Mouse (Mus musculus) midbrain, embryonic 10.5 days (tissue): ENCODE measurements around the gene Zmynd19. TPM values are rescaled to one million over a fixed set of nuclear protein-coding genes. Genes with fewer than 3 reads are reported as not detected.

Experiments used
- DNase-seq: peaks from one replicate; pipeline ENCODE4 v3.0.0-alpha.2; 2017; ENCODE audit warnings: low spot score
- H3K27ac ChIP-seq: fragments of 300-500 bp; sonication (generic); replicated peaks from 2 replicates; pipeline ENCODE4 v1.5.1; 2016; ENCODE audit warnings: mild to moderate bottlenecking
- H3K27me3 ChIP-seq: fragments of 300-500 bp; sonication (generic); 2 replicates; pipeline ENCODE4 v1.6.1; 2016; ENCODE audit warnings: low read depth, mild to moderate bottlenecking; ENCODE audit not compliant: poor library complexity, severe bottlenecking
- H3K36me3 ChIP-seq: fragments of 300-500 bp; sonication (generic); 2 replicates; pipeline ENCODE4 v1.6.1; 2016; ENCODE audit warnings: mild to moderate bottlenecking, moderate library complexity
- H3K4me1 ChIP-seq: fragments of 300-500 bp; sonication (generic); 2 replicates; pipeline ENCODE4 v1.6.1; 2016
- H3K4me3 ChIP-seq: fragments of 300-500 bp; sonication (generic); 2 replicates; pipeline ENCODE4 v1.5.1; 2016; ENCODE audit warnings: mild to moderate bottlenecking, moderate library complexity
- H3K9me3 ChIP-seq: fragments of 300-500 bp; sonication (generic); replicated peaks from 2 replicates; pipeline ENCODE4 v1.6.1; 2016; ENCODE audit warnings: mild to moderate bottlenecking
- WGBS: fragments of 180-500 bp; shearing (Covaris S2); methylation state at CpG from one replicate; pipeline ENCODE4 v1.1.7; 2016; 5-methylcytosine and 5-hydroxymethylcytosine counted together
- polyA plus RNA-seq: library from polyadenylated mRNA; unstranded; fragments of >200 nt; fragmentation: Nextera tagmentation; extraction: Ambion mirVana; gene quantifications from 2 replicates; pipeline ENCODE4 v1.2.1, GENCODE M21; 2016

The Zmynd19 gene
- polyA plus RNA-seq = 22.8 and 23.2 TPM in 2 replicates

DNA sequence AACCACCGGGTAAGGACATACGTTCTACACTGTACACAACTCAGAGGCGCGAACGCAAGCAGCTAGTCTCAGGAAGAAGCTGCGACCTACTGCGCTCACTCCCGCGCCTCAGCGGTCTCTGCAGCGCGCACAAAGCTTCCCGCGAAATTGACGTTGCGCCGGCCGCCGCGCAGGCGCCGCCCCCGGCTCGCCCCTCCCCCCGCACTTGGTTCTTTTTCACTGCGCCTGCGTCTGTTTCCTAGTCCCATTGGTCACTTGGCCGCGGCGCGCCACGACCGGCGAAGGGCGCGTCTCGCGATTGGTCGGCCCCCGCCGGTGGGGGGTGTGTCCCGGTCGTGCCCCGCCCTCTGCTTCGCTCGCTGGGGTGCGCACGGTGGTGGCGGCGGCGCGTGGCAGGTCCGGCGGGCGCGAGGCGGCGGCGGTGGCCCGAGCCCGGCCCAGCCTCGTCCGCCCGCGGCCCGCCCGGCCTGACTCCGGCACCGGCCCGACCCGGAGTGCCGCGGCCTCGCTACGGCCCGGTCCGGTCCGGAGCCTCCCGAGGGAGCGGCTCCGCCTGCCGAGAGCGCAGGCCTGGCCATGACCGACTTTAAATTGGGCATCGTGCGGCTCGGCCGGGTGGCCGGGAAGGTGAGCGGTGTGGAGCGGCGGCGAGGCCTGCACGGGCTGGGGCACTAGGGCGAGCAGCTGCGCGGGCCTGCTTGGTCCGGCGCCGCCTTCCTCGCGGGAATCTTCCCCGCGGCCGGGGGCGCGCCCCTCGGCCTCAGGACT is at the start of gene Zmynd19:
Gene Zmynd19 (plus strand): TSS at position 372 of the 768 bp plus-strand sequence.
- Histone ChIP-seq H3K4me1 (peaks cover 24% of the 10 kb centered on the region), H3K36me3 (peaks cover 36% of the 10 kb centered on the region), H3K27me3 (peaks cover 13% of the 10 kb centered on the region), H3K27ac (peak within 1 kb of the TSS; percentile 95), H3K9me3 (no peaks in the 10 kb centered on the region), H3K4me3 (peak within 1 kb of the TSS; percentile 98)
- WGBS = under 1% methylated on average over 108 of the region's 108 CpGs
- DNase-seq = peak; percentile 97

DNA sequence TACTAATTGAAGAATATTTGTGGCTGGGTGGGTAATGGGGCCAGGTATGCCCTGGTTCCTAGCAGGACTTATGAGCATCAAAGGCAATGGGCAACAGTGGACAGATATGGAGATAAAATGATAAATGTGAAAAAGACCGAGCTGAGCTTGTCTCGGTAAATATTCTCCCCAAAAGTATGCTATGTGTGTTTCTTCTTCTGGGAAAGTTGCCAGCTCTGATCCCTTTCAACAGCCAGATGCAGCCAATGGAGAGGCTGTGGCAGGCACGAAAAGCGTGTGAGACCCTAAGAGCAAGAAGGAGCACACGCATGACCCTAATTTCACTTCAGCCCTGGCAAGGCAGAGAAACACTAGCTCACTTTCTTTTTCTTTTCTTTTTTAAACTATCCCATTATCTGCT is 48.5 kb upstream of the Zmynd19 start:
- WGBS = 93% methylated on average over 5 of the region's 5 CpGs

GRCm38 (mm10) chr2:24902999-24903398 is 46.6 kb upstream of the Zmynd19 start:
- DNase-seq = no peak
- H3K27me3 ChIP-seq = no peaks in the 10 kb centered on the region
- no peaks in the 10 kb centered on the region for H3K9me3 ChIP-seq
- H3K27ac ChIP-seq = no peak overlapping the region
- peaks cover 28% of the 10 kb centered on the region for H3K36me3 ChIP-seq
- peaks cover 26% of the 10 kb centered on the region for H3K4me1 ChIP-seq
- no peak overlapping the region for H3K4me3 ChIP-seq
- WGBS = 92% methylated on average over 6 of the region's 6 CpGs

More for the DNA sequence above, 48.5 kb upstream of the Zmynd19 start:
- Histone ChIP-seq H3K27ac (no peak overlapping the region), H3K9me3 (no peaks in the 10 kb centered on the region), H3K4me3 (no peak overlapping the region), H3K4me1 (peaks cover 15% of the 10 kb centered on the region), H3K27me3 (no peaks in the 10 kb centered on the region), H3K36me3 (peaks cover 38% of the 10 kb centered on the region)
- DNase-seq = no peak

- Histone ChIP-seq H3K4me3 (peak overlapping the region; percentile 12), H3K4me1 (peaks cover 26% of the 10 kb centered on the region), H3K27me3 (no peaks in the 10 kb centered on the region), H3K27ac (peak overlapping the region; percentile 59), H3K36me3 (peaks cover 15% of the 10 kb centered on the region), H3K9me3 (no peaks in the 10 kb centered on the region)
- 63% methylated on average over 11 of the region's 11 CpGs for WGBS
- peak; percentile 23 for DNase-seq
Observed at GRCm38 (mm10) chr2:24904823-24905652, 44.6 kb upstream of the Zmynd19 start.

DNA sequence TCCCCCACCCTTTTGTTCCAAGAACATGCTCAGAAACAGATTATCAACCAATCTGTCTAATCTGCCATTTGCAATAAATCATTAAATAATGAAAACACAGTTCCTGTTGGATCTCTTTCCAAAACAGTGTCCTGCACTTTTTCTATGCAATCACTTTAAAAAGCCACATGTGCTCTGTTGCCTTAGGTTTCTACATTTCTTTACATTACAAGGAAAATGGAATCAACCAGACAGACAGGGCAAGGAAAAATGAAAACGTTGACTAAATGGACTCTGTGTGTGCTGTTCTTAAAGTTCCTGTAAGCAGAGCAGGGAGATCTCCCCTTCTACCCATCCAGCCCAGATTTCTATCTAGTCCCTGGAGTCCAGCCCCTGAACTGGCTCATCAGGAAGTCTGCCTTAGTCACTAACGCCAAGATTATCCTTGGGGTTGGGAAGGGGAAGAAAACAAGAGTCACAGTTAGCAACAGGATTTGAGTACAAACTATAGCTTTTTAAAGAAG is 43.9 kb upstream of the Zmynd19 start:
- Histone ChIP-seq H3K27me3 (no peaks in the 10 kb centered on the region), H3K36me3 (peaks cover 17% of the 10 kb centered on the region), H3K9me3 (no peaks in the 10 kb centered on the region), H3K4me3 (peak overlapping the region; percentile 12; the same call in 1 of the 2 replicates), H3K4me1 (peaks cover 26% of the 10 kb centered on the region), H3K27ac (peak overlapping the region; percentile 25)
- 23% methylated on average over 2 of the region's 2 CpGs for WGBS
- no peak for DNase-seq

DNA sequence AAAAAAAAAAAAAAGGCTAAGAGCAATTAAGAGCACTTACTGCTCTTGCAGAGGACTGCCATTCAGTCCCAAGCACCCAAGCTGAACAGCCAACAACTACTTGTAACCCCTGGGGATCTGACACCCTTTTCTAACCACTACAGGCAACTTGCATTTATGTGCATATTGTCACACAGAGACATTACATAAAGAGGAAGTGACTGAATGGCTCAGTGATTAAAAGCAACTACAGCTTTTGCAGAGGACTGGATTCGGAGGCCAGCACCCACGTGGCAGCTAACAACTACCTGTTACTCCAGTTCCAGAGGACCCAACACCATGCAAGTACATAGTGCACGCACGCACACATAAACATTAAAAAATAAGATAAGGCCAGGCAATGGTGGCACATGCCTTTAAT is 39.1 kb upstream of the Zmynd19 start:
- H3K27ac ChIP-seq = no peak overlapping the region
- no peaks in the 10 kb centered on the region for H3K27me3 ChIP-seq
- 96% methylated on average over 4 of the region's 4 CpGs for WGBS
- H3K4me1 ChIP-seq = peaks cover 17% of the 10 kb centered on the region
- no peak overlapping the region for H3K4me3 ChIP-seq
- no peak for DNase-seq
- peaks cover 46% of the 10 kb centered on the region for H3K36me3 ChIP-seq
- no peaks in the 10 kb centered on the region for H3K9me3 ChIP-seq

DNA sequence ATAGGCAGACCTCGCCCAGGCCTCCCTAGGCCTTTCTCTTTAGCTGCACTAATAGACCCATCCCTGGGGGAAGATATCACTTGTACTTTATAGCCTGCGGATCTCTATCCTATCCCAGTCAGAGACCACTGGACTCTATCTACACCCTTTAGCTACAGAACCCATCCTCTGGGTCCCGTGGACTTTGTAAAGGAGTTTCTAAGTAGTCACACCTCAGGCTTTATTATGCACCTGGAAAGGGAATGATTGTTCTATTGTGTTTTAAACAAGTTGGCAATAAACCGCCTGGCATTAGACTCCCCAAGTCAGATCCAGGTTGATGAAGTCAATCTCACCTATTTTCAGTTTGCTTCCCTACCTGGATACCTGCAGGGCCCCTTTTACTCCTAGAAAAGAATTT is 37.4 kb upstream of the Zmynd19 start:
- no peaks in the 10 kb centered on the region for H3K27me3 ChIP-seq
- peaks cover 46% of the 10 kb centered on the region for H3K36me3 ChIP-seq
- no peaks in the 10 kb centered on the region for H3K9me3 ChIP-seq
- no peak overlapping the region for H3K4me3 ChIP-seq
- no peak overlapping the region for H3K27ac ChIP-seq
- peaks cover 1% of the 10 kb centered on the region for H3K4me1 ChIP-seq
- DNase-seq = no peak
- 94% methylated on average over 4 of the region's 4 CpGs for WGBS

DNA sequence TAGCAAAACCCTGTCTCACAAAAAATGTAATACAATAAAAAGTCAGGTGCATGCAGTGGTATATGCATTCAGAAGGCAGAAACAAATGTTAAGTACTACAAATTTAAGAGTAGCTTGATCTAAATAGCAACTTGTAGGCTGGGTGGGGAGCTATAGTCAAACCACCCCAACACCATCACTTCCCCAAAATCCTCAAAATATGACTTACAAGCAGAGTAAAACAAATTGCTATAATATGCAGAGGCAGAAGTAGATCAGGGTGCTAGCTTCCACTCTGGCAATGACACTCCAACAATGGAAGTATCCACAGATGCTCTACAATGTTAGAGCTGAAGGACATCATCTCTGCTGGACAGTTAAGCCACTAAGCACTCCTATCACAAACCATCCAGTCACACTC is 37.0 kb upstream of the Zmynd19 start:
- H3K4me3 ChIP-seq = no peak overlapping the region
- H3K9me3 ChIP-seq = no peaks in the 10 kb centered on the region
- no peak for DNase-seq
- peaks cover 46% of the 10 kb centered on the region for H3K36me3 ChIP-seq
- no peak overlapping the region for H3K27ac ChIP-seq
- H3K4me1 ChIP-seq = peaks cover 5% of the 10 kb centered on the region
- no peaks in the 10 kb centered on the region for H3K27me3 ChIP-seq

- Histone ChIP-seq H3K4me3 (no peak overlapping the region), H3K36me3 (peaks cover 43% of the 10 kb centered on the region)
- WGBS = 94% methylated on average over 3 of the region's 3 CpGs
Observed at GRCm38 (mm10) chr2:24914762-24915161, 34.8 kb upstream of the Zmynd19 start.

GRCm38 (mm10) chr2:24918930-24919838 is 30.4 kb upstream of the Zmynd19 start, which contains the start of gene Ehmt1:
Ehmt1 (minus strand) TSS chr2:24919614.
- DNase-seq = peak; percentile 91
- no peaks in the 10 kb centered on the region for H3K27me3 ChIP-seq
- peak within 1 kb of the TSS; percentile 96 for H3K4me3 ChIP-seq
- H3K36me3 ChIP-seq = peaks cover 9% of the 10 kb centered on the region
- H3K27ac ChIP-seq = peak within 1 kb of the TSS; percentile 99
- H3K4me1 ChIP-seq = peaks cover 12% of the 10 kb centered on the region
- WGBS = under 1% methylated on average over 112 of the region's 112 CpGs
- no peaks in the 10 kb centered on the region for H3K9me3 ChIP-seq

More at GRCm38 (mm10) chr2:24914762-24915161, 34.8 kb upstream of the Zmynd19 start:
- H3K9me3 ChIP-seq = no peaks in the 10 kb centered on the region
- DNase-seq = no peak
- no peaks in the 10 kb centered on the region for H3K27me3 ChIP-seq
- peaks cover 12% of the 10 kb centered on the region for H3K4me1 ChIP-seq
- no peak overlapping the region for H3K27ac ChIP-seq

GRCm38 (mm10) chr2:24919839-24920175 is 29.8 kb upstream of the Zmynd19 start:
- Histone ChIP-seq H3K27ac (peak overlapping the region; percentile 99), H3K4me3 (peak overlapping the region; percentile 96), H3K9me3 (no peaks in the 10 kb centered on the region), H3K36me3 (peaks cover 3% of the 10 kb centered on the region; the same call in 1 of the 2 replicates), H3K27me3 (no peaks in the 10 kb centered on the region), H3K4me1 (peaks cover 12% of the 10 kb centered on the region)
- WGBS = 10% methylated on average over 8 of the region's 8 CpGs
- no peak for DNase-seq

DNA sequence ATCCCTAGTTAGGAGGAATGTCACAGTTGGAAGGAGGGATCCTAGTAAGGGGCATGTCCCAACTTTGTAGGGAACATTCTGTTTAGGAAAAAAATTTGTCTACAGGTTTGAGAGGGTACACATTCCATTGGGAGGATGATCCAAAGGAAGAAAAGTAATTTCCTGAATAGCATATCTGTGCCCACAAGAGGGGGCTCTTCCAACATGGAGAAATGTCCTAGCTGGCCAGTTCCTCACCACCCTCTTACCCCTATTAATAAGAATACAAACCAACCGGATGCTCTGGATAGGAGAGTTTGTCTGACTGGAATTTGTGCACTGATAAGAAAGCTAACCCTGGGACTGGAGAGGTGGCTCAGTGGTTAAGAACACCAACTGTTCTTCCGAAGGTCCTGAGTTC is 26.0 kb upstream of the Zmynd19 start:
- no peak for DNase-seq
- Histone ChIP-seq H3K36me3 (no peaks in the 10 kb centered on the region), H3K27ac (no peak overlapping the region), H3K4me3 (no peak overlapping the region), H3K27me3 (no peaks in the 10 kb centered on the region), H3K4me1 (no peaks in the 10 kb centered on the region; the same call in 1 of the 2 replicates), H3K9me3 (no peaks in the 10 kb centered on the region)
- WGBS = 66% methylated on average over 2 of the region's 2 CpGs
